Mouse (Mus musculus): ENCODE data around the gene B3gnt7.

B3gnt7 gene

DNA sequence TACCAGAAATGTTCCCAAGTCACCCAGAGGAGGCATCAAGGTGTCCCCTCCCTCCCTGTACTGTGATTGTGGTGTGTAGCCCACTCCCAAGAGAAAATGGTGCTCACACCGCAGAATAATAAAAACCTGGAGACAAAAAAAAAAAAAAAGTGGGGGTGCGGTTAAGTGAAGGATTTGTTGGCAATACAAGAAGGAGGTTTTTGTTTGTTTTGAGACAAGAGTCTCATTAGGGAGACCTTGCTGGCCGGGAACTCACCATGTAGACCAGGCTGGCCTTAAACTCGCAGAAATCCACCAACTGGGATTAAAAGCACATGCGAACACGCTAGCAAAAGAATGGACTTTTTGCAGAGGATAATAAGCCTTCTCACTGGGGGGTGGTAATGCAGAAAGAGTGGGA, at the start of gene B3gnt7:
Gene B3gnt7 (plus strand): TSS at position 301 of the 400 bp plus-strand sequence.
- no peak for DNase-seq (ENCODE audit: low spot score in 2 of 2)

DNA sequence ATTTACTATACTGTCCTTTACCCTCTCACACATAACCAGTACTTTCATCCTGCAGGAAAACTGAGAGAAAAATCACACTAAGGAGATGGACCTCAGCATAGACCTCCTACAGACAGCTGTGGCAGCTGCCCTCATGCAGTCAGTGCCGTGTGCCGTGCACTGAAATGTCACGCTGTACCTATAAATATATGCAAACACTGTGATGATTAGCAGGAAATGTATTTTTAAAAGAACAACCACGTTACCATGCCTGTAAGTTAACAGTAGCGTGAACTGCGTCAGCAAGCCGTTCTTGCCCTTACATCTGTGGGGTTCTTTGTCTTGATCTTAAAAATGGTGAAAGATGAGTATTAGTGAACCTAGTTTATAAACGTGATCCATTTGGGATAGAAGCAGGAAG, 49.2 kb upstream of the B3gnt7 start:
- DNase-seq (ENCODE audit: low spot score in 2 of 2) = no peak

DNA sequence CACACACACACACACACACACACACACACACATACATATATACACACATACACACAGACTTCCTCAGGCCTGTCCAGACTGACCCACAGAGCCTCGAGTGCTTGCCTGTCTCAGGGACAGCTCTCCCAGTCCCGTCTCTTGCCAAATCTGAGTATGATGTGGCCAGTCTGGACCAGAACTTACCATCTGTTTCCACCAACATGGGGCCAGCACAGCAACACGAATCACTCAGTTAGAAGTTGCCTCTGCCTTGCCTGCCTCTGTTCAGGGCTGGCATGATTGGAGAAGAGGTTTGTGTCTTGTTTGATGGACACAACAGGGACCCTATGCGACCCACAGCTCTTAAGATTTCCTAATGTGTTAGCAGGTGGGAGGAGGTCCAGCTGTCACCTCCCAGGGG, 46.3 kb upstream of the B3gnt7 start:
- no peak for DNase-seq (ENCODE audit: low spot score in 2 of 2)

DNA sequence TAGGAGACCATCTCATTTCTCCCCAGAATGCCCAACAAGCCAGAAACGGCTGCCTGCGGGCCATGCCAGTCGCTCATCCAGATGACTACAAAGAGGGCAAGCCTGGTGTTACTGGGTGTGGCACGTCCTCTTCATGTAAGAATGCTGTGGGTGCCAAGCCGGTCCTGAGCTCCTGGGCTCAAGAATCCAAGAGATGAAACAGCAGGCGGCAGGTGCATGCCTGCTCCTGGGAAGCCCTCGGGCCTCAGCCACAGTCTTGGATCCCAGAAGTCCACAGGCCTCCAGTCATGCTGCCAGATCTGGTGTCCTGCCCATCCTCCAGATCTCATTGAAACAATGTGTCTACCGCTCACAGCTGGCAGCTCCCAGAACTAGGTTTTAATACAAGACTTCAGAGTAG, 45.4 kb upstream of the B3gnt7 start:
- DNase-seq (ENCODE audit: low spot score in 2 of 2) = no peak

DNA sequence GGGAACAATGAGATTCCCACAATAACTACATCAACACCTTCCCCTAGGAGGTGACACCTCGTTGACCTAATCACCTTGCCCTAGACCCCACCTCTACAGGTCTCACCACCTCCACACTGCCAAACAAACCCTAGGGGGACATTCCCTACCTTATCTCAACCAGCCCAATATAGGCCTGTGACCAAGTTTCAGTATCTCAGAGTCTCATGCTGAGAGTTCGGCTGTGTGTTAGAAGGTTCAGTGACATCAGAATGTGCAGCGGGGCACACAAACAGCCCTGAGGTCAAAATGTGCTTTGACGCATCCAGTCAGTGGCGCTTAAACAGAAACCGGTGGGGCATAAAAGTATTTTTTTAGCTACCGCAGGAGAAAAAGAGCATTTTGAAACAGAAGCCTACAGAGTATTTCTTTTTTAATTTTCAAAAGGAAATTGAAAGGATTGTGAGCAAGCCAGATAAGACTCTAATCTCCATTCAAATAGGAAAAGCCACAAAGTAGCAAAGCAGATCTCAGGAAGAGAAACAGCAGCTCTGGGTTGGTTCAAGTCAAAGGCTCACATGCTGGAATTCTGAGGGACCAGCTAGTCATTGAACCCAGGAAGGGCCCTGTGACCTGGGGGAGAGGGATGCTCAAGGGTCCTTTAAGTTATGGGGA, 44.3 kb upstream of the B3gnt7 start:
- no peak for DNase-seq (ENCODE audit: low spot score in 2 of 2)

DNA sequence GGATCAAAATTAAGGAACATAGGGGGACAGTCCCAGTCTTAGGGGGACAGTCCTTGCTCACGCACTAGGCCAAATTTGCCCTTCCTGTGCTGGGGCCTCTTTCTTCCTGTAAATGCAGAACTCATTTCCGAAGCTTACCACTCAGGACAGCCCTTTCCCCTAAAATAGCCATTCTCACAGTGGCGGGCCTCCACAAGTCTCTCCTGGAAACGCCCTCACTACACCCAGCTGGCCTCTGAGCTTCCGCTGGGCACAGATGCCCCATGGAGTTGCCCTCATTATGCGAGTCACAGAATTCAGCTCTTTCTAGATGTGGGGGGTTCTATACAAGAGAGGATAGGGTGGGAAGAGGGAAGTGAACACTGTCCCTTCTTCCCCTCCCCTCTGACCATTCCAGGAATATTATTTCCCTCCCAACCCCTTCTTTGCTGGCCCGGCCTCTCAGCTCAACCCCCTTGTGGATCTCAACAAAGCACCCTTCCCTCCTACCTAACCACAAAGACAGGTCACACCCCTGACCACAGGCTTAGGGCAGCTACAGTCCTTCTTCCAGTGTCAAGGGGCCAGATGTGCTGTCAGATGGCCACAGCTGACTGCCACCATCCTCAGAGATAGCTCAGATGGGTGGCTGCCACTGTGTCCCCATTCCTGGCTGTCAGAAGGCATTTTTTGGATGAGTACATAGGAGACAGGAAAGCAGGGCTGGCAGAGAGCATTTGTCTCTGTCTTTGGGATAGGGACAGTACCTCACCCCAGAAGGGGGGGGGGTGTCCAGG, 38.9 kb upstream of the B3gnt7 start:
- DNase-seq (ENCODE audit: low spot score in 2 of 2) = no peak

DNA sequence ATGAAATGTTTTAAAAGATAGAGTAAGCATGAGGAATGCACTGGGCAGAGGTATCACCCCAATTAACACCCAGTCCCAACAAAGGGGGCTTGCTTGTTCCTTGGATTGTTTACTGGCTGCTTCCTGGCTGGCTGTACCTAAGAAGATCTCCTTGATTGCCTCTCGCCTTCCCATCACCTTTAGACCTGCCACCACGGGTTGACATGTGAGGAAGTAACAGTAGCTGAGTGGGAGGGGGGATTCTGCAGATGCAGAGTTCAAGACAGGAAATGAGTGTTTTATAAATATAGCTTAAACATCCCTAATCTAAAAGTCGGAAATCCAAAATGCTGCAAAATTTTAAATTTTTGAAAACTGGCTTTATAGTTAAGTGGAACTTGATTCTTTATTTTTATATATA, 37.6 kb upstream of the B3gnt7 start:
- DNase-seq (ENCODE audit: low spot score in 2 of 2) = no peak

DNA sequence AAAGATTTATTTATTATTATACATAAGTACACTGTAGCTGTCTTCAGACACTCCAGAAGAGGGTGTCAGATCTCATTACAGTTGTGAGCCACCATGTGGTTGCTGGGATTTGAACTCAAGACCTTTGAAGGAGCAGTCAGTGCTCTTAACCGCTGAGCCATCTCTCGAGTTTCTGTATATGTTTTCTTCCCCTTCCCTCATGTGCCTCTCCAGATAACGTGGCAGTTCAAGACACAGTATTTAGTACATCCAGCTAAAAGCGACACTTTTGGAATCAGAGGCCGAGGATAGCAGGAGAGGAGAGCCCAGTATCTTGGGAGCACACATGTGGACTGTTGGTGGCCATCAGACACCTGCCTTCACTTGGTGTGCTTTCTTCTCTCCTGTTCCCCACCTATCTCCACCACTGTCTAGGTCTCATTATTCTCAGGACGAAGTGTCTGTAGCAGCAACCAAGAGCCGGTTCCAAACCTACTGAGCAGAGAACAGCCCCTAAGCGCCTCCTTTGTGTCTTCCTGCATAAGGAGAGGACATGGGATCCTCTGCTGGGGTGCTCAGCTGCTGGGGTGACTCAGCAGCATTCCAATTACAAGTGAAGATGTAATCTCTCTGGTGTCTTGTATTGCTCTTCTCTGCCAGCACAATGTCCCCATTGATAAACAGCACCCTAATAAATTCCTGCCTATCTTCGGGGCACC, 34.0 kb upstream of the B3gnt7 start:
- DNase-seq (ENCODE audit: low spot score in 2 of 2) = no peak

DNA sequence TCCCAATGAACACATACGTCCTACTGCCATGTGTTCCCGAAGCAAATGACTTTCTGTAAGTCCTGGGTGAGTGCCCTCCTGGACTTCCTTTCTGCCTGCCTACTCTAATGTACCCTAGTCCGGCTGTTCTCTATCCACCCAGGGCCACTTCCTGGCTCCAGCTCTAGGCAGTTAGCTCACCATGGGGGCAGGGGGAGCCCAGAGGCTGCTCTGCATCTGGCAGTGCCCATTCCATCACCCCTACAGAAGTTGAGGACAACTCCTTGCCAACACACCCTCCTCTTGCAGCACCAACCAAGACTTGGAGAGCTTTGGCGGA, 33.5 kb upstream of the B3gnt7 start:
- no peak for DNase-seq (ENCODE audit: low spot score in 2 of 2)

DNA sequence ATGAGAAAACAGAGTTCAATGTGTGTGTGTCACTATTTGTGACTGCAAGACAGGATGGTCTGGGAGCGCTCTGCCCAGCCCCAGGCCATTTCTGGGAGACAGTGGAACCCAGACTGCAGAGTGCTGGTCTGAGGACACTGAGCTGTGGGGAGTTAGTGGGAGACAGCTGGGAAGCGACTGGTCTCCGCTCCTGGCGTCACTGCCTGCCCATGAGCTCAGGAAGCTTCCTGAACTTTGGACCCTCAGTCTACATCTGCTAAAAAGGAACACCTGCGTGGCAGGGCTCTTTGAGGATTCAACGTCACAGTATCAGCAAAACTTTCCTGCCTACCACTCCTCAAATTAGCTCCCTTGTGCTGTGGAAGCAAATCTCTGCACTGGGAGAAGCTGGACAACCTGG, 30.9 kb upstream of the B3gnt7 start:
- no peak for DNase-seq (ENCODE audit: low spot score in 2 of 2)

DNA sequence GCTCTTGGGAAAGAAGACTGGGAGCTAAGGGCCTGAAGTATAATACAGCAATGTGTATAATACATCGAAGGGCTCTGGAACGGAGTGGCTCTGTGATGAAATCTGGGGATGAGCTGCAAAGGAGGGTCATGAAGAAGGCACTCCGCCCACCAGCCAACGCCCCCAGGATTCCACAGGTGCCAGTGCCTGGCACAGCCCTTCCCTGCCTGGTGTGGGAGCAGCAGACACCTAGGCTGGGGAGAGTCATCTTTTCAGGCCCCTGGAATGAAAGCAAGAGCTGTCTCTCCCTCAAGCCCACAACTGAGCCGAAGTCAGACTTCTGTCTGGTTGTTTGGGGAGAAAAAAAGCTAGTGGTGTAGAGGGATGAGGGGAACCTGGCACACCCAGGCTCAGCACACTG, 25.6 kb upstream of the B3gnt7 start:
- no peak for DNase-seq (ENCODE audit: low spot score in 2 of 2)

DNA sequence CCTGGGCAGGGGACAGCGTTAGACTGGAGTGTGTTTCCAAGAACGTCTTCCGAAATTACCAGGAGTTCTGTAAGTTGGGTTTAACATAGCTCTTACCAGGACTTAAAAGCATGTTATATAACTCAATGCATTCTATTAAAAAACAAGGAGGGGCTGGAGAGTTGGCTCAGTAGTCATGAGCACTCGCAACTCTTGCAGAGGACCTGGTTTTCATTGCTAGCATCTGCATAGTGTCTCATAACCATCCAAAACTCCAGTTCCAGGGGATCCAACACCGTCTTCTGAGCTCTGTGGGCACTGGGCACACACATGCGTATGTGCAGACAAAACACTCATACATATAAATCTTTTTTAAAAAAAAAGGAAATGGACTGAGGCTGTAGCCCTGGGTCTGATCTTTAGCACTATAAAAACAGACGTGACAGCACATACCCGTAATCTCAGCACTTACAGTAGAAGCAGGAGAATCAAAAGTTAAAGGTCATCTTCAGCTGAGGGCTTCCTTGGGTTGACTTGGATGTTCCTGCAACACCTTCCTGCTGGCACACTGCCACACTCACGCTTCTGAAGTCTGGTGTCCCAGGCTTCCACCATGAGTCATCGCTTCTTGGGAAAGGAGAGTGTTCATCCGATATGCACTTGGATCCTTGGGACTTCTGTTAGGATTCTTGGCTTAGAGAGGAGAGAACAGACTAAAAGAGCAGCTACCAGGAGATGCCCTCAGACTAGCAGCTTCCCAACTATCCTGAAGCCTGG, 20.7 kb upstream of the B3gnt7 start:
- no peak for DNase-seq (ENCODE audit: low spot score in 2 of 2)

DNA sequence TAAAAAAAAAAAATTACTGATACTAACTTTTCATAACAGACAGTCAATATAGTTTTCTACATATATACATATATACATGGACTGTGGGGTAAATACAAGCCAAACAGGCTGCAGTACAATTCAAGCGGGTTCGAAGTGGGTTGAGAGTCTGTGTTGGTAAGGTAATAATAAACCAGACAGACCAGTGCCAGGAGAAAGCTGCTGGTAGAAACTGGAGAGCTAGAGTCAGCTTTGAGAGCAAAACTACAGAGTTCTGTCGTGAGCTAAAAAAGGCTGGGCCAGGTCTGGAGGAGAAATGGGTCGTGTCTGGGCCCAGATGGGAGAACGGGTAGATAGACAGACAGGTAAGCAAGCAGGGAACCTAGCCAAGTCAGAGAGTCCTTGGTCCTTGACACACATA, 18.5 kb upstream of the B3gnt7 start:
- no peak for DNase-seq (ENCODE audit: low spot score in 2 of 2)

DNA sequence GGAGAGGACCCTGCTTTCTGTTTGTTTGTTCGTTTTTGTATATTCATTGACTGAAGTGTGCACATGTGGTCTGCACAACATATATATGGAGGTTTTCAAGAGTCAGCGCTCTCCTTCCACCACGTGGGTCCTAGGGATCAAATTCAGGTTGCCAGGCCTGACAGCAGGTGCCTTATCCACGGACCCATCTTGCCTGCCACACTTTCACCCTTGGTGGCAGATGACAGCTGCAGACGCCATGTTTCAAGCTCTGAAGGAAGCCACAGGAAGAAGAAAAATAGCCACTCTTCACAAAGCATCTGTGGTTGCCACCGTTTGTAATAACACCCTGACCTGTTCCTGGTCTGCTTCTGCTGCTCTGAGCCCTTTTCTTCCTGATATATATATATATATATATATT, 17.3 kb upstream of the B3gnt7 start:
- no peak for DNase-seq (ENCODE audit: low spot score in 2 of 2)

DNA sequence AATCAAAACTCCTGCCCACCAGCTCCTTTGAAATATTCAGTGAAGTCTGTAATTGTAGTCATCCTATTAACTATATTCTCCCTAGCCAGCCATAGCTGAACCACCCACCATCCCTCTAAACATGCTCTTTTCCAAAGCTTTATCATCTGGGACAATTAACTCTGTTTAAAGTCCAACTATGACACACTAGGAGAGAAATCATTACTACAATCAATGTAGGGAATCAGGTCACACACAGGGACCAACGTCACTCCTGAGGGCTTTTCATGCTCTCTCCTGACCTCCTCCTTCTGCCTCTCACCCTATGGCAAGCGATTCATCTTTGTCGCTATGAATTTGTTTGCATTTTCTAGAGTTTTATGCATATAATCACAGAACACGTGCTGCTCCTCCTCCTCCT, 15.2 kb upstream of the B3gnt7 start:
- DNase-seq (ENCODE audit: low spot score in 2 of 2) = no peak

DNA sequence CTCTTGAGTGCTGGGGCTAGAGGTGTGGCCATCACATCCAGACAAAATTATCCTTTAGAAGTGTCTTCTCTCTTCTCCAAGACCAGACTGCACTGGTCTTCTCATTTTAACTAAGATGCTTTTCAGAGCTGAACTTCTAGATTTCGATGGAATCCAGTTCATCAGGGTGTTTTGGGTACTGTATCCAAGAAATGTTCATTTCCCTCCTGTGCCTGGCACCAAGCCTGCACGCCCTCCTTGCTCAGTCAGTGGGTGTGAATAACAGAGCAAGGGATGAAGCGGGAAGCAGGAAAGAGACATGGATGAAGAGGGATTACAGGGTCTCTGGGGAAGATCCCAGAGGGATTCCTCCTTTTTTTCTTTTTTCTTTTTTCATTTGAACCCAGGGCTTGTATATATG, 12.2 kb upstream of the B3gnt7 start:
- no peak for DNase-seq (ENCODE audit: low spot score in 2 of 2)

DNA sequence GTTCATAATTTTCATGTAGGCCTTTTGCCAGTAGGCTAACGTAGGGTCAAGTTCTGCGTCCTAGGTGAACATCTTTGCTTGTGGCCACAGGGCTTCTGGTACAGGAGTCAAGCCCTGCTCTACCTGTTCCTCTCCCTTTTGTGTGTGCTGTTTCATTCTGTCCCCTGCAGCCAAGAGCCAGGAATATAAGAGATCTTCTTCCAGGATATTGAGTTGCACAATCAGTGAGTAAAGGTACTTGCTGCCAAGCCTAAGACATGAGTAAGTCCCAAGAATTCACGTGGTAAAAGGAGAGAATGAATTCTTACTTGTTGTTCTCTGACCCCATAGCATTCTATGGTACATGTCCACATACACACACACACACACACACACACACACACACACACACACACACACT, 9.5 kb upstream of the B3gnt7 start:
- DNase-seq (ENCODE audit: low spot score in 2 of 2) = no peak

DNA sequence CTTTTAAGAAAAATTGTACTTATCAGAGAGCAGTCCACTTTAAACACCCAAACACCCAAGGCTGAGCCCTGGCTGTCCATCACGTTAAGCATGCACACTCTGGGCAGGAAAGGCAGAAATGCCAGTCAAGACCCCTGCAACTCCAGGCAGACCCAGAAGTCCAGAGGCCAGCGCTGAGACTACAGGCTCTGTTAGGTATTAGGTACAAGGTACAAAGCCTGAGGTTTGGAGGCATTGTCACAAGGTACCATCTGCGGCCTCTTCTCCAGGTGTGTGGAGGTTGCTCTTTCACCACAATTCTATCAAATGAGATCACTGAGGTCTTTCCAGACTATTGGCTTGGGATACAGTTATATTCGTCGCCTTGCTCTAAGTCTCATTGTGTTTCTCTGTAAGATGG, 8.8 kb upstream of the B3gnt7 start:
- DNase-seq (ENCODE audit: low spot score in 2 of 2) = no peak

DNA sequence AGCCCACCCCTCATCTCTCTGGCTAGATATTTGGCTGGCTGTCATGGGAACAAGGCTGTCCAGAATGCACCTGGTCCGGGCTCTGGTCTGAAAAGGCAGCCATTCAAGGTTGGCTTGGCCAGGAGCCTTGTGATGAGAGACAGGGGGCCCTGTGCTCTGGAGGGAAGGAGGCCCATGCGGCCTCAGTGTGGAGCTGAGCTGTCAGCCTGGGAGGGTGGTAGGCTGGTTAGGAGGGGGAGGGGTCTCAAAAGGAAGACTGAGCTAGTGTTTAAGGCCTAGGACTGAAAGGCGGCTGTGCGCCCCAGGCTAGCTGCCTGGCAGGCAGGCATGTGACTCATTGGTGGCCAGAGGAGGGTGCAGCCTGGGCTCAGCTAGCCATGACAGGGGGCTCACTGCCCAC, 8.2 kb upstream of the B3gnt7 start:
- DNase-seq (ENCODE audit: low spot score in 2 of 2) = peak; percentile 25 to 44

DNA sequence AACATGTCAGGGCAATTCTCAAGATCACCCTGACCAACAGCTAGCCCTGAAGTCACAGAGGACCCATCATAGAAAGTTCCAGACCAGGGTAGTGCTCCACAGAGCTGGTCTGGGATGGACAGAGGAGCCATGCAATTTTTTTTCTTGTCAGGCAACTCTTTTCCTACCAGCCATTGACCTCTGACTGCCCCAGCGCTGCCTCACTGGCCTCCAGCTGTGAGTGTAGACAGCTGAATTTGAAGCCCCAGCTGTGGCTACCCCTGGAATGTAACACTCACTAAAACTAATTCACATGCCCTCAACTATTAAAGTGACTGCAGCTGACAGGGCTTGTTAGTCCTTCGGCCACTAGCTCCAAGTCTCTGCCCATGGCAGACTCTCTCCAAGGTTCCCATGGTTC, 2.5 kb upstream of the B3gnt7 start:
- DNase-seq (ENCODE audit: low spot score in 2 of 2) = no peak

DNA sequence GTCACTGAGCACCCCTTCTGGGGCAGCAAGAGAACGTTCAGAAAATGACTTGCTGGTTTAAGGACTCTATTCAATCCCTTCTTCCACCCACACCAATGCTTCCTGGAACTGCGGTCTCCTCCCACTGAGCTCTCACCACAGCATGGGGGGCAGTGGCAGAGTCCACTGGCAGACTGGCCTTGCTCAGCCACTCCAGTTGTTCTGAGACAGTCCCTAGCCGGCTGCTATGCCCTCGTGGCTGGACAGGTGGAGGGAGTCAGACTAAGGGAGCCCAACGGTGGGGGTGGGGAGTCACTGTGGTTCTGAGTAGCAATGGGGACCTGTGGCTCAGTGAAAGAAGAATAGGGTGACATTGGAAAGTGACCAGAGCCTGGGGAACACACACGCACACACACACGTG, 1.9 kb upstream of the B3gnt7 start:
- DNase-seq (ENCODE audit: low spot score in 2 of 2) = no peak
